Mouse (Mus musculus) brown adipose tissue, adult 24 weeks (tissue): ENCODE data around the gene A430078G23Rik. TPM values are rescaled to one million over a fixed set of nuclear protein-coding genes. Genes with fewer than 3 reads are reported as not detected.
"Not testable (repeated sequence)": the region's sequence is repeated elsewhere in the genome, so short reads cannot be mapped to it uniquely, and the experiment has no call there.

Experiments used
- H3K27ac ChIP-seq: fragments of 200-500 bp; replicated peaks from 2 replicates; pipeline ENCODE4 v1.5.1; 2012; ENCODE audit warnings: low read depth, mild to moderate bottlenecking, low read length
- H3K4me1 ChIP-seq: fragments of 200-500 bp; 2 replicates; pipeline ENCODE4 v1.6.1; 2012; ENCODE audit warnings: low read length, mixed read lengths; ENCODE audit not compliant: control insufficient read depth, insufficient read depth, insufficient read length
- H3K4me3 ChIP-seq: fragments of 200-500 bp; 2 replicates; pipeline ENCODE4 v1.5.1; 2012; ENCODE audit warnings: low read depth, mild to moderate bottlenecking, low read length, moderate library complexity; ENCODE audit not compliant: insufficient read depth
- polyA plus RNA-seq: library from polyadenylated mRNA; stranded (reverse); fragments of >200 nt; gene quantifications from 2 replicates; pipeline ENCODE4 v1.2.4, GENCODE M21; 2012; ENCODE audit not compliant: missing spikeins, insufficient read depth, insufficient read length

A430078G23Rik gene
- polyA plus RNA-seq, result not detected in 2 replicates

GRCm38 (mm10) chr8:3353189-3353810, at the start of gene A430078G23Rik:
TSS of gene A430078G23Rik (plus strand) at chr8:3353415.
- Histone ChIP-seq H3K4me3 (peak within 1 kb of the TSS; percentile 1), H3K4me1 (no peaks in the 10 kb centered on the region), H3K27ac (0 out of 2 replicates have a peak within 1 kb of the TSS, but pooled peaks have one; percentile 14)

GRCm38 (mm10) chr8:3308205-3308800, 44.9 kb upstream of the A430078G23Rik start:
- H3K27ac ChIP-seq, H3K4me3 ChIP-seq, H3K4me1 ChIP-seq: not testable (repeated sequence)

GRCm38 (mm10) chr8:3309636-3310035, 43.6 kb upstream of the A430078G23Rik start:
- no peak overlapping the region for H3K27ac ChIP-seq
- H3K4me3 ChIP-seq, result no peak overlapping the region
- H3K4me1 ChIP-seq, result no peaks in the 10 kb centered on the region

- H3K4me3 ChIP-seq, result no peak overlapping the region
- no peaks in the 10 kb centered on the region for H3K4me1 ChIP-seq
- H3K27ac ChIP-seq, result no peak overlapping the region
Measured at GRCm38 (mm10) chr8:3311482-3311881, 41.7 kb upstream of the A430078G23Rik start.

- H3K4me3 ChIP-seq, H3K4me1 ChIP-seq: not testable (repeated sequence)
- H3K27ac ChIP-seq, result peak overlapping the region; percentile 20; the same call in 1 of the 2 replicates
Measured at GRCm38 (mm10) chr8:3313417-3313816, 39.8 kb upstream of the A430078G23Rik start.

GRCm38 (mm10) chr8:3313843-3314242, 39.4 kb upstream of the A430078G23Rik start:
- H3K27ac ChIP-seq, result no peak overlapping the region
- H3K4me1 ChIP-seq, result no peaks in the 10 kb centered on the region
- H3K4me3 ChIP-seq, result no peak overlapping the region

GRCm38 (mm10) chr8:3314345-3314744, 38.9 kb upstream of the A430078G23Rik start:
- Histone ChIP-seq H3K4me1 (no peaks in the 10 kb centered on the region), H3K4me3 (no peak overlapping the region), H3K27ac (0 out of 2 replicates have a peak overlapping the region, but pooled peaks have one; percentile 24)

GRCm38 (mm10) chr8:3316585-3316984, 36.6 kb upstream of the A430078G23Rik start:
- Histone ChIP-seq H3K4me1 (no peaks in the 10 kb centered on the region), H3K27ac (no peak overlapping the region), H3K4me3 (no peak overlapping the region)

- H3K27ac ChIP-seq, H3K4me3 ChIP-seq, H3K4me1 ChIP-seq: not testable (repeated sequence)
Measured at GRCm38 (mm10) chr8:3319267-3319666, 33.9 kb upstream of the A430078G23Rik start.

GRCm38 (mm10) chr8:3324253-3324652, 29.0 kb upstream of the A430078G23Rik start:
- Histone ChIP-seq H3K4me1 (no peaks in the 10 kb centered on the region), H3K27ac (no peak overlapping the region), H3K4me3 (no peak overlapping the region)

- Histone ChIP-seq H3K4me1 (no peaks in the 10 kb centered on the region), H3K4me3 (no peak overlapping the region), H3K27ac (no peak overlapping the region)
Measured at GRCm38 (mm10) chr8:3327056-3327455, 26.2 kb upstream of the A430078G23Rik start.

- H3K4me1 ChIP-seq, result no peaks in the 10 kb centered on the region
- H3K27ac ChIP-seq, result no peak overlapping the region
- no peak overlapping the region for H3K4me3 ChIP-seq
Measured at GRCm38 (mm10) chr8:3327538-3328245, 25.5 kb upstream of the A430078G23Rik start.

GRCm38 (mm10) chr8:3330662-3331061, 22.6 kb upstream of the A430078G23Rik start:
- Histone ChIP-seq H3K4me1 (no peaks in the 10 kb centered on the region), H3K27ac (no peak overlapping the region), H3K4me3 (no peak overlapping the region)

GRCm38 (mm10) chr8:3331692-3332091, 21.5 kb upstream of the A430078G23Rik start:
- Histone ChIP-seq H3K4me3 (no peak overlapping the region), H3K4me1 (no peaks in the 10 kb centered on the region), H3K27ac (no peak overlapping the region)

GRCm38 (mm10) chr8:3335881-3336280, 17.3 kb upstream of the A430078G23Rik start:
- no peak overlapping the region for H3K27ac ChIP-seq
- H3K4me3 ChIP-seq, result no peak overlapping the region

More at GRCm38 (mm10) chr8:3335881-3336280, 17.3 kb upstream of the A430078G23Rik start:
- no peaks in the 10 kb centered on the region for H3K4me1 ChIP-seq
